ENCODE assay signal across 17 mouse cellular contexts in genomic region chr2:148634466-148634865, GRCm38 (mm10). TPM values are rescaled to one million over a fixed set of nuclear protein-coding genes. Genes with fewer than 3 reads are reported as not detected.
DNase-seq lines count a peak whose midpoint lies in the region.
"Had no signal": no experiment of that assay in that cellular context is flagged by ENCODE, and none has a peak within 500 bp of the region (broad histone marks: within the 10 kb centered on the region; RNA-seq: fewer than 3 reads in every experiment).

No protein-coding gene starts in this region.

- intact Hi-C loops in left cerebral cortex, postnatal 10 days (cut with DNase I) = no loop called here
- intact Hi-C loops in left cerebral cortex, postnatal 14 days (cut with DNase I) = no loop called here

- peak; percentile 44 for DNase-seq in left cerebral cortex, adult 11 months (ENCODE audit: low spot score)
- DNase-seq in left cerebral cortex, postnatal 10 days (ENCODE audit: extremely low spot score in 1 of 2, low spot score in 2 of 2) = no peak
- DNase-seq in layer of hippocampus, adult 9-11 months = peak; percentile 54
- DNase-seq in left cerebral cortex, postnatal 14 days (ENCODE audit: low spot score in 2 of 2) = peak; percentile 30 to 51
- DNase-seq in telencephalon, adult 2 months (ENCODE audit: low read depth, low spot score) = peak; percentile 92
- DNase-seq in spleen, postnatal 4 days (ENCODE audit: low spot score in 2 of 2) = no peak
- DNase-seq in lung, postnatal 10 days = no peak
- DNase-seq: adrenal gland, postnatal 10 days; cerebellum, adult 8-10 months; cerebellum, postnatal 36 days; embryo, embryonic 11 days; heart, postnatal 36 days; kidney, adult 11 months; kidney, postnatal 36 days; lung, postnatal 4 days; spleen, adult 18-20 months; thymus, postnatal 25 days had no signal

RNA-seq across cellular contexts. Expression of gene Nxt1, which starts 37.9 kb away (rescaled TPM):
- 10 to 100 TPM in 1 of 2 experiments, 1 to 10 TPM in 1; 9.0 to 10.9 TPM for total RNA-seq in left cerebral cortex, postnatal 10 days (2021)
- total RNA-seq in left cerebral cortex, postnatal 14 days (2021) = 10 to 100 TPM; 11.6 to 11.7 TPM

RNA-seq across cellular contexts. Expression of gene Gzf1, which starts 46.4 kb away (rescaled TPM):
- total RNA-seq in left cerebral cortex, postnatal 10 days (2021) = 10 to 100 TPM; 23.5 to 23.6 TPM
- total RNA-seq in left cerebral cortex, postnatal 14 days (2021) = 10 to 100 TPM; 25.9 to 26.7 TPM

Comparison
In these comparisons a context has a peak if more than half of its experiments do, and no peak if none do; other contexts are left out.
1. DNase-seq: peak in left cerebral cortex, adult 11 months (single experiment), layer of hippocampus, adult 9-11 months (single experiment), left cerebral cortex, postnatal 14 days (2 of 2) and telencephalon, adult 2 months (single experiment); none in left cerebral cortex, postnatal 10 days (0 of 2), spleen, postnatal 4 days (0 of 2) and lung, postnatal 10 days (single experiment).